Comparison of ENCODE assay signal across 20 mouse cellular contexts in genomic region chr16:15360825-15361224, GRCm38 (mm10). TPM values are rescaled to one million over a fixed set of nuclear protein-coding genes. Genes with fewer than 3 reads are reported as not detected.
DNase-seq lines count a peak whose midpoint lies in the region; ATAC-seq lines count a peak whose summit lies in the region.
"Had no signal": no experiment of that assay in that cellular context is flagged by ENCODE, and none has a peak within 500 bp of the region (broad histone marks: within the 10 kb centered on the region; RNA-seq: fewer than 3 reads in every experiment).

No protein-coding gene starts in this region.

- no peak for ATAC-seq in megakaryocyte, adult 5-6 weeks (ENCODE audit: poor library complexity, severe bottlenecking)
- ATAC-seq: CD4-positive, CD25-positive, alpha-beta regulatory T cell, adult 4 months; forebrain, embryonic 13.5 days; forebrain, embryonic 15.5 days; forebrain, postnatal 0 days had no signal

- intact Hi-C loops in heart, postnatal 14 days (cut with DNase I): no loop called here

- peak; percentile 77 for DNase-seq in 416B (ENCODE audit: low read depth)
- DNase-seq in NIH3T3 (ENCODE audit: low read depth): peak; percentile 45
- DNase-seq in thymus, postnatal 4 days: no peak
- DNase-seq in heart, postnatal 14 days: no peak
- DNase-seq: adrenal gland, adult 2 months; adrenal gland, postnatal 10 days; adrenal gland, postnatal 25 days; cerebellum, adult 11-12 months; cerebellum, adult 2 months; cerebellum, adult 9-10 months; cerebellum, postnatal 10 days; cerebellum, postnatal 25 days; forebrain, postnatal 0 days had no signal

RNA-seq across cellular contexts. Expression of gene Gm21897, which starts 43.6 kb away (rescaled TPM):
- not detected for total RNA-seq in heart, postnatal 14 days (2021)
- total RNA-seq in megakaryocyte, adult 5-6 weeks (2015): not detected in 2 replicates
- total RNA-seq in megakaryocyte, adult 5-6 weeks (2017): not detected in 2 replicates
- total RNA-seq: adrenal gland, adult 2 months; adrenal gland, postnatal 10 days; adrenal gland, postnatal 25 days; adrenal gland, postnatal 4 days; CH12.LX; forebrain, postnatal 0 days; G1E had no signal

Comparison
In these comparisons a context has a peak if more than half of its experiments do, and no peak if none do; other contexts are left out.
1. DNase-seq: peak in 416B (single experiment) and NIH3T3 (single experiment); none in thymus, postnatal 4 days (single experiment) and heart, postnatal 14 days (0 of 2).